Mouse (Mus musculus) testis, adult 2 months (tissue): ENCODE measurements around the gene Csmd2. TPM values are rescaled to one million over a fixed set of nuclear protein-coding genes. Genes with fewer than 3 reads are reported as not detected.

Experiments used
- H3K27ac ChIP-seq: fragments of 200-500 bp; 2 replicates; pipeline ENCODE4 v1.5.1; 2012; ENCODE audit warnings: low read depth, low read length; ENCODE audit not compliant: control insufficient read depth, insufficient read depth
- H3K27me3 ChIP-seq: fragments of 200-500 bp; 2 replicates; pipeline ENCODE4 v1.6.1; 2012; ENCODE audit warnings: mild to moderate bottlenecking, low read length, moderate library complexity; ENCODE audit not compliant: control insufficient read depth, insufficient read depth
- H3K36me3 ChIP-seq: fragments of 200-500 bp; 2 replicates; pipeline ENCODE4 v1.6.1; 2012; ENCODE audit warnings: mild to moderate bottlenecking, low read length; ENCODE audit not compliant: control insufficient read depth, insufficient read depth
- H3K4me1 ChIP-seq: fragments of 200-500 bp; 2 replicates; pipeline ENCODE4 v1.6.1; 2012; ENCODE audit warnings: low read length; ENCODE audit not compliant: control insufficient read depth, insufficient read depth
- H3K4me3 ChIP-seq: fragments of 200-500 bp; 2 replicates; pipeline ENCODE4 v1.5.1; 2012; ENCODE audit warnings: low read depth, mild to moderate bottlenecking, low read length, moderate library complexity, mixed read lengths; ENCODE audit not compliant: control insufficient read depth
- CTCF ChIP-seq: fragments of 200-500 bp; IDR thresholded peaks from 2 replicates; pipeline ENCODE4 v1.5.1; 2012; ENCODE audit warnings: low read depth, mild to moderate bottlenecking, inconsistent platforms, low read length, moderate library complexity; ENCODE audit not compliant: control insufficient read depth, insufficient read depth, insufficient replicate concordance
- POLR2A ChIP-seq: fragments of 200-500 bp; IDR thresholded peaks from 2 replicates; pipeline ENCODE4 v1.6.1; 2012; ENCODE audit warnings: low read depth, mild to moderate bottlenecking, inconsistent platforms, low read length, moderate library complexity; ENCODE audit not compliant: control insufficient read depth
- polyA plus RNA-seq: library from polyadenylated mRNA; depleted of rRNA; stranded (reverse); fragments of >200 nt; gene quantifications from 2 replicates; pipeline ENCODE4 v1.2.3, GENCODE M21; 2012

The Csmd2 gene
- polyA plus RNA-seq, 1 experiment: 2.6 TPM

GRCm38 (mm10) chr4:128422486-128422885, 434.8 kb downstream of the Csmd2 start:
- TF ChIP-seq POLR2A (no peak), CTCF (no peak)
- no peaks in the 10 kb centered on the region for H3K4me1 ChIP-seq
- H3K4me3 ChIP-seq: no peak overlapping the region
- no peaks in the 10 kb centered on the region for H3K36me3 ChIP-seq
- H3K27me3 ChIP-seq: no peaks in the 10 kb centered on the region
- no peak overlapping the region for H3K27ac ChIP-seq

GRCm38 (mm10) chr4:128425339-128425738, 437.7 kb downstream of the Csmd2 start:
- Histone ChIP-seq H3K4me1 (no peaks in the 10 kb centered on the region; the same call in 1 of the 2 replicates), H3K27ac (no peak overlapping the region), H3K4me3 (no peak overlapping the region), H3K27me3 (no peaks in the 10 kb centered on the region), H3K36me3 (no peaks in the 10 kb centered on the region)
- no peak for TF ChIP-seq CTCF
- TF ChIP-seq POLR2A: no peak

- Histone ChIP-seq H3K4me1 (no peaks in the 10 kb centered on the region; the same call in 1 of the 2 replicates), H3K27me3 (no peaks in the 10 kb centered on the region), H3K27ac (no peak overlapping the region), H3K36me3 (no peaks in the 10 kb centered on the region), H3K4me3 (no peak overlapping the region)
- TF ChIP-seq CTCF (no peak), POLR2A (no peak)
Measured at GRCm38 (mm10) chr4:128427261-128428030, 439.8 kb downstream of the Csmd2 start.

- no peaks in the 10 kb centered on the region for H3K36me3 ChIP-seq
- H3K27ac ChIP-seq: no peak overlapping the region
- no peaks in the 10 kb centered on the region; the same call in 1 of the 2 replicates for H3K4me1 ChIP-seq
- no peak overlapping the region for H3K4me3 ChIP-seq
- H3K27me3 ChIP-seq: no peaks in the 10 kb centered on the region
- TF ChIP-seq POLR2A (no peak), CTCF (no peak)
Measured at GRCm38 (mm10) chr4:128428303-128429107, 440.8 kb downstream of the Csmd2 start.

- Histone ChIP-seq H3K4me1 (no peaks in the 10 kb centered on the region; the same call in 1 of the 2 replicates), H3K36me3 (no peaks in the 10 kb centered on the region), H3K4me3 (no peak overlapping the region), H3K27me3 (no peaks in the 10 kb centered on the region), H3K27ac (no peak overlapping the region)
- TF ChIP-seq POLR2A (no peak), CTCF (no peak)
Measured at GRCm38 (mm10) chr4:128429591-128429990, 441.9 kb downstream of the Csmd2 start.

GRCm38 (mm10) chr4:128440550-128440949, 452.9 kb downstream of the Csmd2 start:
- Histone ChIP-seq H3K27ac (no peak overlapping the region), H3K27me3 (no peaks in the 10 kb centered on the region), H3K36me3 (no peaks in the 10 kb centered on the region), H3K4me1 (no peaks in the 10 kb centered on the region), H3K4me3 (no peak overlapping the region)
- TF ChIP-seq CTCF: no peak
- no peak for TF ChIP-seq POLR2A

- Histone ChIP-seq H3K36me3 (no peaks in the 10 kb centered on the region), H3K27me3 (no peaks in the 10 kb centered on the region), H3K4me3 (no peak overlapping the region), H3K4me1 (no peaks in the 10 kb centered on the region), H3K27ac (no peak overlapping the region)
- TF ChIP-seq POLR2A (no peak), CTCF (no peak)
Measured at GRCm38 (mm10) chr4:128441228-128441627, 453.6 kb downstream of the Csmd2 start.
